Mouse (Mus musculus): ENCODE measurements around the gene Zp3.

DNA sequence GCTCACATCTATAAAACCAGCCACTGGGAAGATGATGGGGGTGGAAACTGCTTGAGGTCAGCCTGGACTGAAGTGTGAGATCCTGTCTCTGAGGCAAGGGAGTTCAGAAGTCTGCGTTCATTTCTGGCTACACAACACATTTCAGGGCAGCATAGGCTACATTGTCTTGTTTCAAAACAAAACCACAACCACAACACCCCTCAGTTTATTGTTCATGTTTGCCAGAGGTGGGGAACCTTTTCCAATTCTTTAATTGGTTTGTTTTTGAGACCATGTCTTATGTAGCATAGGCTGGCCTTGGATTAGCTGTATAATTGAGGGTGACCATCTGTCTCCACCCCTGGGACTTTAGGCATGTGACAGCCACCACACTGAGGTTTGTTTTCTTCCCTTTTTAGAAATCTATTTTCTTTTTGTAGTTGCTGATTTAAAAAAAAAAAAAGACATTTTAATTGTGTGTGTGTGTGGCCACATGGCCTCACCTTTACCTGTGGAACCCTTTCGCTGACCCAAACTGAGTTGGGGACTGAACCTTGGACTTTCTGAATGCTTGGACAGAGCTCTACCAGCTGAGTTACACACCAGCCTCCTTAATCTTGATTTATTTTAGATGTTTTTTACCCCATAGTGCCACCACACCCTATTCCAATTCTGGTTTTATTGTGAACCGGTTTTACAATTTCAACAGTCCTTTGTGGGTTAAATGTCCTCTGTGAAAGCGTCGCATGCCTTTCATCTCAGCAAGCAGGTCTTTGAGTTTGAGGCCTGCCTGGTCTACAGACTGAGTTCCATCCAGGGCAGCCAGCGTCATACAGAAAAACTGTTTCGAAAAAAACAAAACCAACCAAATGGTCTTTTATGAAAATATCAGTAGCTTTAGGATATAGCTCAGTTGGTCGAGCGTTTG lies 23.3 kb upstream of the Zp3 start:
- TF ChIP-seq CTCF (IDR thresholded peaks at IDR 0.05; ENCODE audit: insufficient read depth, low read length): no peak
- no peak for TF ChIP-seq POLR2A (IDR thresholded peaks at IDR 0.05; ENCODE audit: borderline replicate concordance, extremely low read depth, low read depth, low read length)
